Mouse (Mus musculus): ENCODE results near the gene Asb13. TPM values are rescaled to one million over a fixed set of nuclear protein-coding genes. Genes with fewer than 3 reads are reported as not detected.

Gene Asb13
- polyA plus RNA-seq, 1 experiment from 2014 or later = 4.1 TPM

GRCm38 (mm10) chr13:3665308-3665723 is 31.5 kb downstream of the Asb13 start:
- Histone ChIP-seq H3K27ac (replicated peaks) (no peak overlapping the region), H3K36me3 (no peaks in the 10 kb centered on the region), H3K4me3 (peak overlapping the region; percentile 29; the same call in 1 of the 2 replicates), H3K4me1 (no peaks in the 10 kb centered on the region; the same call in 1 of the 2 replicates), H3K9ac (0 out of 2 replicates have a peak overlapping the region, but pooled peaks have one; percentile 42), H3K4me2 (peak overlapping the region; percentile 53), H3K9me3 (no peaks in the 10 kb centered on the region), H3K27me3 (replicated peaks) (no peaks in the 10 kb centered on the region)
- ATAC-seq (ENCODE audit: extremely low read depth, insufficient number of reproducible peaks, low FRiP score, low TSS enrichment) = no peak
- WGBS = 8% methylated on average over 5 of the region's 5 CpGs

- Histone ChIP-seq H3K9ac (no peak overlapping the region), H3K4me2 (no peak overlapping the region), H3K36me3 (no peaks in the 10 kb centered on the region), H3K9me3 (no peaks in the 10 kb centered on the region; the same call in 1 of the 2 replicates), H3K27me3 (replicated peaks) (no peaks in the 10 kb centered on the region), H3K4me3 (no peak overlapping the region), H3K27ac (replicated peaks) (0 out of 2 replicates have a peak overlapping the region, but pooled peaks have one; percentile 3), H3K4me1 (no peaks in the 10 kb centered on the region; the same call in 1 of the 2 replicates)
- 69% methylated on average over 5 of the region's 5 CpGs for WGBS
- no peak for ATAC-seq (ENCODE audit: extremely low read depth, insufficient number of reproducible peaks, low FRiP score, low TSS enrichment)
Observed at GRCm38 (mm10) chr13:3667288-3667873, 33.5 kb downstream of the Asb13 start.

- no peaks in the 10 kb centered on the region; the same call in 1 of the 2 replicates for H3K9me3 ChIP-seq
- 83% methylated on average over 3 of the region's 3 CpGs for WGBS
- H3K4me2 ChIP-seq = no peak overlapping the region
- H3K4me3 ChIP-seq = no peak overlapping the region
- H3K9ac ChIP-seq = no peak overlapping the region
- no peak overlapping the region for H3K27ac ChIP-seq (replicated peaks)
- ATAC-seq (ENCODE audit: extremely low read depth, insufficient number of reproducible peaks, low FRiP score, low TSS enrichment) = no peak
- no peaks in the 10 kb centered on the region; the same call in 1 of the 2 replicates for H3K4me1 ChIP-seq
- no peaks in the 10 kb centered on the region for H3K36me3 ChIP-seq
- H3K27me3 ChIP-seq (replicated peaks) = no peaks in the 10 kb centered on the region
Observed at GRCm38 (mm10) chr13:3668068-3668467, 34.2 kb downstream of the Asb13 start.

GRCm38 (mm10) chr13:3669611-3670010 is 35.8 kb downstream of the Asb13 start:
- no peak for ATAC-seq (ENCODE audit: extremely low read depth, insufficient number of reproducible peaks, low FRiP score, low TSS enrichment)
- H3K9me3 ChIP-seq = no peaks in the 10 kb centered on the region; the same call in 1 of the 2 replicates
- WGBS = 76% methylated on average over 1 of the region's 1 CpGs
- no peak overlapping the region for H3K9ac ChIP-seq
- no peak overlapping the region for H3K4me2 ChIP-seq
- H3K27ac ChIP-seq (replicated peaks) = no peak overlapping the region
- H3K36me3 ChIP-seq = no peaks in the 10 kb centered on the region
- H3K4me3 ChIP-seq = no peak overlapping the region
- H3K27me3 ChIP-seq (replicated peaks) = no peaks in the 10 kb centered on the region
- no peaks in the 10 kb centered on the region; the same call in 1 of the 2 replicates for H3K4me1 ChIP-seq

- Histone ChIP-seq H3K27ac (replicated peaks) (no peak overlapping the region), H3K4me1 (no peaks in the 10 kb centered on the region; the same call in 1 of the 2 replicates), H3K4me2 (no peak overlapping the region), H3K4me3 (no peak overlapping the region), H3K27me3 (replicated peaks) (no peaks in the 10 kb centered on the region), H3K36me3 (no peaks in the 10 kb centered on the region), H3K9me3 (no peaks in the 10 kb centered on the region; the same call in 1 of the 2 replicates), H3K9ac (no peak overlapping the region)
- no peak for ATAC-seq (ENCODE audit: extremely low read depth, insufficient number of reproducible peaks, low FRiP score, low TSS enrichment)
- 39% methylated on average over 1 of the region's 1 CpGs for WGBS
Observed at GRCm38 (mm10) chr13:3670039-3670438, 36.2 kb downstream of the Asb13 start.

- no peak overlapping the region for H3K4me3 ChIP-seq
- H3K27me3 ChIP-seq (replicated peaks) = no peaks in the 10 kb centered on the region
- H3K9ac ChIP-seq = no peak overlapping the region
- 61% methylated on average over 3 of the region's 3 CpGs for WGBS
- no peak overlapping the region for H3K4me2 ChIP-seq
- H3K36me3 ChIP-seq = no peaks in the 10 kb centered on the region
- H3K27ac ChIP-seq (replicated peaks) = no peak overlapping the region
- peaks cover 4% of the 10 kb centered on the region; the same call in 1 of the 2 replicates for H3K9me3 ChIP-seq
- 0 out of 2 replicates have a peak, but pooled peaks cover 4% of the 10 kb centered on the region for H3K4me1 ChIP-seq
- ATAC-seq (ENCODE audit: extremely low read depth, insufficient number of reproducible peaks, low FRiP score, low TSS enrichment) = no peak
Observed at GRCm38 (mm10) chr13:3673151-3673550, 39.3 kb downstream of the Asb13 start.

DNA sequence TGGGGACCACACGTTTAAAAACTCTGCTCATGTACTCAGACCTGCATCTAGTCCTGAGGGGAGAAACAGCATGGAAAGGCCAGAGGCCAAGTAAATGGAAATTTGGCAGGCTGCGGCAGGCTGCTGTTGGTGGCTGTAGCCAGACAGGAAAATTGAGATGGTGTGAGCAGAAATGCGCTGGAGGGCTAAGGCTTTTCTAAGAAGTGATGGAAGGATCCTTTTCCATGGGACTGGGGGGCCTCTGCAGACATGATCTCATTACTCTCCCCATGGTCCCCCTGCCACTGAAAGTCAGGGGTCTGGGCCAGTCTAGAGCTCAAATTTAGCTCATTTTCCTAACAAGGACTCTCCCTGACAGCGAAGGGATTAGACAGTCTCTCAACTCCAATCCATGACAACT is 39.8 kb downstream of the Asb13 start:
- Histone ChIP-seq H3K9me3 (peaks cover 4% of the 10 kb centered on the region; the same call in 1 of the 2 replicates), H3K27me3 (replicated peaks) (no peaks in the 10 kb centered on the region), H3K36me3 (no peaks in the 10 kb centered on the region), H3K4me1 (0 out of 2 replicates have a peak, but pooled peaks cover 4% of the 10 kb centered on the region), H3K4me3 (no peak overlapping the region), H3K4me2 (no peak overlapping the region), H3K9ac (no peak overlapping the region), H3K27ac (replicated peaks) (no peak overlapping the region)
- 67% methylated on average over 4 of the region's 4 CpGs for WGBS
- ATAC-seq (ENCODE audit: extremely low read depth, insufficient number of reproducible peaks, low FRiP score, low TSS enrichment) = no peak

- Histone ChIP-seq H3K4me3 (no peak overlapping the region), H3K4me2 (no peak overlapping the region), H3K27me3 (replicated peaks) (no peaks in the 10 kb centered on the region), H3K36me3 (no peaks in the 10 kb centered on the region), H3K4me1 (0 out of 2 replicates have a peak, but pooled peaks cover 4% of the 10 kb centered on the region), H3K9ac (no peak overlapping the region), H3K27ac (replicated peaks) (no peak overlapping the region), H3K9me3 (peaks cover 4% of the 10 kb centered on the region; the same call in 1 of the 2 replicates)
- no peak for ATAC-seq (ENCODE audit: extremely low read depth, insufficient number of reproducible peaks, low FRiP score, low TSS enrichment)
- WGBS = 60% methylated on average over 4 of the region's 4 CpGs
Observed at GRCm38 (mm10) chr13:3675855-3676254, 42.0 kb downstream of the Asb13 start.

- Histone ChIP-seq H3K9ac (no peak overlapping the region), H3K4me1 (0 out of 2 replicates have a peak, but pooled peaks cover 4% of the 10 kb centered on the region), H3K27me3 (replicated peaks) (no peaks in the 10 kb centered on the region), H3K27ac (replicated peaks) (no peak overlapping the region), H3K4me2 (no peak overlapping the region), H3K4me3 (no peak overlapping the region), H3K36me3 (no peaks in the 10 kb centered on the region), H3K9me3 (peaks cover 4% of the 10 kb centered on the region; the same call in 1 of the 2 replicates)
- no peak for ATAC-seq (ENCODE audit: extremely low read depth, insufficient number of reproducible peaks, low FRiP score, low TSS enrichment)
- 57% methylated on average over 4 of the region's 4 CpGs for WGBS
Observed at GRCm38 (mm10) chr13:3679098-3679497, 45.3 kb downstream of the Asb13 start.

- no peak overlapping the region for H3K9ac ChIP-seq
- H3K27ac ChIP-seq (replicated peaks) = no peak overlapping the region
- H3K36me3 ChIP-seq = no peaks in the 10 kb centered on the region
- no peaks in the 10 kb centered on the region for H3K27me3 ChIP-seq (replicated peaks)
- H3K4me3 ChIP-seq = no peak overlapping the region
- no peaks in the 10 kb centered on the region for H3K4me1 ChIP-seq
- H3K4me2 ChIP-seq = no peak overlapping the region
- no peaks in the 10 kb centered on the region for H3K9me3 ChIP-seq
- WGBS = 63% methylated on average over 1 of the region's 1 CpGs
- no peak for ATAC-seq (ENCODE audit: extremely low read depth, insufficient number of reproducible peaks, low FRiP score, low TSS enrichment)
Observed at GRCm38 (mm10) chr13:3686306-3686705, 52.5 kb downstream of the Asb13 start.

DNA sequence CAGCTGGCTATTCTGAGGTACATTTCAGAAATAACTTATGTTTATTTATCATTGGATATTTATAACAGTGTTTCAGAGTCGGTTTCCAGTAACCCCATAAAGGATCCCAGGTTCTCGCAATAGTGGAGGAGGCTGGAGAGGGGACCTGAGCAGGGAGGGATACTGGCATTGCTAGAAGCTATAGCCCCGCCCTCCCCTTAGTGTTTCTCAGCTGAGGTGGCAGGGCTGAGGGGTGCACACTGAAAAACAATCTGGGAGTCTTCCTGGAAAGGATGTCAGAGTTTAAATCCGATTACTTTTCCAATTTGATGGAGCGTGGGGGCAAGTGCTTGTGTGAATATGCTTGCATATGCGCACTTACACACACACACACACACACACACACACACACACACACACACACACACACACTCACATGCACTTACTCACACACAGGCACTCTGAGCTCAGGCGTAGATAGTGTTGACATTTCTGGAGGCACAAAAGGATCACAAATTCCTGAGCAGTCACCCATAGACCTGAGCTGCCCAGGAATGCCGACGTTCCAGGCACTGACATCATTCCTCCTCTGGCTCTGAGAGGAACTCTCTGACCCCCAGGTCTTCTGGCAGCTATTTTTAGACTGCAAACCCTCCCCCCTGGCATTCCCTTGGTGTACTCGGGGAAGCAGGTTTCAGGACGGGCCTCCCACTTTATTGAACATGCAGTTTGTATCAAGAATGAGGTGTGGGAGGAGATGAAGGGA is 60.9 kb downstream of the Asb13 start:
- 11% methylated on average over 11 of the region's 11 CpGs for WGBS
- H3K4me3 ChIP-seq = no peak overlapping the region
- peak overlapping the region; percentile 57 for H3K4me2 ChIP-seq
- H3K9me3 ChIP-seq = no peaks in the 10 kb centered on the region
- H3K9ac ChIP-seq = 0 out of 2 replicates have a peak overlapping the region, but pooled peaks have one; percentile 52
- peaks cover 30% of the 10 kb centered on the region for H3K4me1 ChIP-seq
- H3K27me3 ChIP-seq (replicated peaks) = no peaks in the 10 kb centered on the region
- H3K27ac ChIP-seq (replicated peaks) = peak overlapping the region; percentile 93
- H3K36me3 ChIP-seq = no peaks in the 10 kb centered on the region
- peak; percentile 79 for ATAC-seq (ENCODE audit: extremely low read depth, insufficient number of reproducible peaks, low FRiP score, low TSS enrichment)

Data from heart, embryonic 13.5 days (tissue).